Mouse (Mus musculus): ENCODE data around the gene Sprr2h. TPM values are rescaled to one million over a fixed set of nuclear protein-coding genes. Genes with fewer than 3 reads are reported as not detected.

The Sprr2h gene
- polyA plus RNA-seq, 1 experiment from 2014 or later: not detected

Other genes starting within 250 kb of the Sprr2h start
- not detected in 2 replicates for gene Lelp1, start 242.9 kb upstream of the Sprr2h start, polyA plus RNA-seq (2015; fragmentation: Nextera tagmentation; extraction: Ambion mirVana)
- 2.0 and 2.5 TPM in 2 replicates for gene Sprr2a1, start 169.9 kb upstream of the Sprr2h start, polyA plus RNA-seq (2015; fragmentation: Nextera tagmentation; extraction: Ambion mirVana)
- 82.8 and 107 TPM in 2 replicates for gene Sprr2a2, start 169.8 kb upstream of the Sprr2h start, polyA plus RNA-seq (2015; fragmentation: Nextera tagmentation; extraction: Ambion mirVana)
- 10.6 and 12.8 TPM in 2 replicates for gene Sprr2a3, start 100.3 kb upstream of the Sprr2h start, polyA plus RNA-seq (2015; fragmentation: Nextera tagmentation; extraction: Ambion mirVana)
- not detected in 2 replicates for gene Sprr2b, start 69.1 kb upstream of the Sprr2h start, polyA plus RNA-seq (2015; fragmentation: Nextera tagmentation; extraction: Ambion mirVana)
- not detected in 2 replicates for gene Sprr2d, start 46.5 kb upstream of the Sprr2h start, polyA plus RNA-seq (2015; fragmentation: Nextera tagmentation; extraction: Ambion mirVana)
- not detected in 2 replicates for gene Sprr2e, start 33.5 kb upstream of the Sprr2h start, polyA plus RNA-seq (2015; fragmentation: Nextera tagmentation; extraction: Ambion mirVana)
- gene Sprr2f, start 20.5 kb upstream of the Sprr2h start, polyA plus RNA-seq (2015; fragmentation: Nextera tagmentation; extraction: Ambion mirVana): not detected in 2 replicates
- gene Sprr2i, start 22.3 kb downstream of the Sprr2h start, polyA plus RNA-seq (2015; fragmentation: Nextera tagmentation; extraction: Ambion mirVana): not detected in 2 replicates
- gene Sprr2j-ps, start 32.4 kb downstream of the Sprr2h start, polyA plus RNA-seq (2015; fragmentation: Nextera tagmentation; extraction: Ambion mirVana): not detected in 2 replicates
- gene Gm9774, start 43.7 kb downstream of the Sprr2h start, polyA plus RNA-seq (2015; fragmentation: Nextera tagmentation; extraction: Ambion mirVana): 7.7 and 9.0 TPM in 2 replicates
- not detected in 2 replicates for gene Sprr2k, start 46.9 kb downstream of the Sprr2h start, polyA plus RNA-seq (2015; fragmentation: Nextera tagmentation; extraction: Ambion mirVana)
- gene Sprr1b, start 53.1 kb downstream of the Sprr2h start, polyA plus RNA-seq (2015; fragmentation: Nextera tagmentation; extraction: Ambion mirVana): 0.18 TPM in 1 of 2 replicates, not detected in the other
- gene Sprr3, start 73.0 kb downstream of the Sprr2h start, polyA plus RNA-seq (2015; fragmentation: Nextera tagmentation; extraction: Ambion mirVana): not detected in 2 replicates
- gene Sprr1a, start 100.2 kb downstream of the Sprr2h start, polyA plus RNA-seq (2015; fragmentation: Nextera tagmentation; extraction: Ambion mirVana): 1.1 and 1.2 TPM in 2 replicates
- gene Sprr4, start 114.8 kb downstream of the Sprr2h start, polyA plus RNA-seq (2015; fragmentation: Nextera tagmentation; extraction: Ambion mirVana): not detected in 2 replicates
- not detected in 2 replicates for gene 2310046K23Rik, start 148.8 kb downstream of the Sprr2h start, polyA plus RNA-seq (2015; fragmentation: Nextera tagmentation; extraction: Ambion mirVana)
- gene Ivl, start 188.1 kb downstream of the Sprr2h start, polyA plus RNA-seq (2015; fragmentation: Nextera tagmentation; extraction: Ambion mirVana): 0.09 TPM in 1 of 2 replicates, not detected in the other
- gene Smcp, start 203.3 kb downstream of the Sprr2h start, polyA plus RNA-seq (2015; fragmentation: Nextera tagmentation; extraction: Ambion mirVana): 3.4 and 5.3 TPM in 2 replicates
- gene 2210017I01Rik, start 221.8 kb downstream of the Sprr2h start, polyA plus RNA-seq (2015; fragmentation: Nextera tagmentation; extraction: Ambion mirVana): not detected in 2 replicates
- gene Lce6a, start 236.0 kb downstream of the Sprr2h start, polyA plus RNA-seq (2015; fragmentation: Nextera tagmentation; extraction: Ambion mirVana): not detected in 2 replicates